Mouse (Mus musculus) E14TG2a.4 (cell line): Measurements from ENCODE around the gene Hgd.

Experiments used
- CTCF ChIP-seq: conservative IDR thresholded peaks from 2 replicates; pipeline ENCODE4 v1.5.1; 2014; ENCODE audit warnings: low read length
- POU5F1 ChIP-seq: IDR thresholded peaks from 2 replicates; pipeline ENCODE4 v1.6.1; 2014; ENCODE audit warnings: low read length, borderline replicate concordance

DNA sequence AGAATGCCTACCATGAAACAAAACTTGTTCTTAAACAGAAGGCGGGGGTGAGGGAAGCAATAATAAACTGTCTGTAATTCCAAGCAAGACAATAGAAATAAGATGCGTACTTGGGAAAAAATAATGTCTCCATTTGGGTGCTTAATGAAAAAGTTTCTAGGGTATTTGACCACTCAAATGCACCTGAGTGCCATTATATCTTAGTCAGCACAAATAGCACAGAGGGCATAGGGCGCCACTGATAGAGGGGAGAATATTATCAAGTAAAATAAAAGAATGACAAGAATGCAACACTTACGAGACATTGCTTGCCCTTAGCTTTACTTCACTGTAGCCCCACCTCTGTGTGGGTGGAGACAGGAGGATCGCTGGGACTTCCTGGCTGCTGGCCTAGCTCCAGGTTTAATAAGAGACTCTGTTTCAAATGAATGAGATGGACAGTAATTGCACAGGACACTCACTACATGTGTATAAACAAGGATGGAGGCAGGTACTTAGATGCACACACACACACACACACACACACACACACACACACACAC, 85.5 kb downstream of the Hgd start:
- TF ChIP-seq CTCF (no peak), POU5F1 (no peak)
